Mouse (Mus musculus): ENCODE measurements around the gene Mtcl1. TPM values are rescaled to one million over a fixed set of nuclear protein-coding genes. Genes with fewer than 3 reads are reported as not detected.

The Mtcl1 gene
- polyA plus RNA-seq (2012; rRNA removed), result 0.05 and 0.12 TPM in 2 replicates

GRCm38 (mm10) chr17:66449460-66450341 lies at the start of gene Mtcl1:
Gene Mtcl1, minus strand, starts transcription at chr17:66449750.

Other genes with a start within 250 kb of the Mtcl1 start
- gene Rab12, start 70.0 kb upstream of the Mtcl1 start, polyA plus RNA-seq (2012; rRNA removed), result 9.0 and 9.7 TPM in 2 replicates
- not detected in 2 replicates for gene Themis3, start 144.9 kb upstream of the Mtcl1 start, polyA plus RNA-seq (2012; rRNA removed)